Mouse (Mus musculus) small intestine, adult 2 months (tissue): ENCODE measurements around the gene Rdh19.
"Not testable (repeated sequence)": the region's sequence is repeated elsewhere in the genome, so short reads cannot be mapped to it uniquely, and the experiment has no call there.

Experiments
- CTCF ChIP-seq: fragments of 200-500 bp; IDR thresholded peaks from 2 replicates; pipeline ENCODE4 v1.5.1; 2012; ENCODE audit warnings: low read depth, mild to moderate bottlenecking, control low read depth, inconsistent platforms, low read length, moderate library complexity, mixed read lengths; ENCODE audit not compliant: insufficient replicate concordance, insufficient read length; ENCODE audit errors: extremely low read depth
- POLR2A ChIP-seq: fragments of 200-500 bp; IDR thresholded peaks from 2 replicates; pipeline ENCODE4 v1.6.1; 2012; ENCODE audit warnings: low read depth, mild to moderate bottlenecking, control low read depth, inconsistent platforms, low read length, moderate library complexity

DNA sequence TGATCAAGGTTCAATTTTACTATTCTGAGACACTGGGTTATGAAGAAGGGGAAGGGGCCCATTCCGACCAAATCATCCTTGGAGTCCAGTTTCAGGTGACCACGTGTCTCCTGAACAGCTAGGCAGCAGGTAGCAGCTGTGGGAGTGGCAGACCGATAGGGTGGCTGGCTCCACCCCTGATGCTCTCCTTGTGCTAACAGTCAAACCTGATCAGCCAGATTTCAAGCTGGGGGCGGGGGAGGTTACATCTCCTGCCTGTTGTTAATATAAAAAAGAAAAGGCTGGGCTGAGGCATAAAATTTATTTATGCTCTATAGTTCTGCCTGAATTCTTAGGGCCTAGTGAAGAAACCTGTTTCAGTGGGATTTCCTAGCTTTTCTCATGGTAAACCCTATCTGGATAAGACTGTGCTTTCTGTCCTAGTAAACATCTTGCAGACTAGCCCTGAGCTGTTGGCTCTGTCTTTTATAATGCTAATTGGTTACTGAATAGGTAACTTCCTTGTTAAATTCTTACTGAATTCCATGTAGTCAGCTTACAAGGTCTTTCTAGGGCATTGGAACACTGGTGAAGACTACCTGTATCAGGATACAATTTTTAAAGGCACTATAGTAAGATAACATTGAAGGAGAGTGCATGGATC lies 32.3 kb upstream of the Rdh19 start:
- TF ChIP-seq CTCF, POLR2A: not testable (repeated sequence)
